Mouse (Mus musculus) stomach, adult 2 months (tissue): ENCODE measurements around the gene Clec4n. TPM values are rescaled to one million over a fixed set of nuclear protein-coding genes. Genes with fewer than 3 reads are reported as not detected.

Source experiments
- polyA plus RNA-seq: library from polyadenylated mRNA; depleted of rRNA; stranded (reverse); fragments of >200 nt; gene quantifications from 2 replicates; pipeline ENCODE4 v1.2.3, GENCODE M21; 2012; rRNA removed

The Clec4n gene
- 0.14 and 0.30 TPM in 2 replicates for polyA plus RNA-seq

DNA sequence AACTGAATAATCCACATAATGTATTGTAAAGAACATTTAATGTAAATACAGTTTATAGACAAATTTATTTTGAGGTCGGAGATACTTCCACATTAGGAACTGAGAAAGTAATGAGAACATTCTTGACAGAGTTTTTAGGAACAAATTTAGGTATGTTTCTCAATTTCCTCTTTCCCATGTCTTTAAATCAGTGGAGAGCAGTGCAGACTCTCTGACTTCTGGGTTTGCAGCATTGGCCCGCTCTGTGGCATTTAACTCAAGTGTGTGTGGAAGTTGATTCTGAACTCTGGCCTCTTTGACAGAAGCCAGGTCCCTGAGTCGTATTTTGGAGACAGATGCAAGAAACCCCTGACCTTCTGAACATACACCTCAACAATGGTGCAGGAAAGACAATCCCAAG is at the start of gene Clec4n:
TSS of gene Clec4n (plus strand) at position 200 of the 400 bp plus-strand sequence.

DNA sequence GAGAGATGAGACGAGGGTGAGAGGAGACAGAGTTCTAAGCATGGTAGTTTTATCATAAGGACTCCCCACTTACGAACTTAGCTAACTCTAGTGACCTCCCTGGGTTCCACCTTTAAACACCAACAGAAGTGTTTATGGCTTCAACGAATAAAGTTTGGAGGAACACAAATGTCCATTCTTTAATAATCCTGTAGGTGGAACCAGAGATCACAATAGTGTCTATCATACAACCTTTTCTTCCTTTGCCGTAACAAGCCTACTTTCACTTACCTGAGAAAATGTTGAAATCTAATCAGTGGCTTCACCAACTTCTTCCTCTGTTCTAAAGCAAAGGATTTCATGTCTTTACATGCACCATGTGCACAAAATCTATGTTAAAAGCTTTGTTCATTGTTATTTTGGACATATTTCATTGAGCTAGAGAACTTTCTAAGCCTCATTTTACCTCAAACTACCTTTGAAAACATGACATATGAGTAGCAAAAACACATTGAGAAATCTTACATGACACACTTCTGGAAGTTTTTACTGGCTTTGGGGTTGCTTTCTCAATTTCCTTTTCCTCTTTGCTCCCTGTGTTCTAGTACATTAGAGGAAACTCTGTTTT is 32.0 kb downstream of the Clec4n start, which contains the start of gene Clec4d:
TSS of gene Clec4d (plus strand) at position 557 of the 607 bp plus-strand sequence.

DNA sequence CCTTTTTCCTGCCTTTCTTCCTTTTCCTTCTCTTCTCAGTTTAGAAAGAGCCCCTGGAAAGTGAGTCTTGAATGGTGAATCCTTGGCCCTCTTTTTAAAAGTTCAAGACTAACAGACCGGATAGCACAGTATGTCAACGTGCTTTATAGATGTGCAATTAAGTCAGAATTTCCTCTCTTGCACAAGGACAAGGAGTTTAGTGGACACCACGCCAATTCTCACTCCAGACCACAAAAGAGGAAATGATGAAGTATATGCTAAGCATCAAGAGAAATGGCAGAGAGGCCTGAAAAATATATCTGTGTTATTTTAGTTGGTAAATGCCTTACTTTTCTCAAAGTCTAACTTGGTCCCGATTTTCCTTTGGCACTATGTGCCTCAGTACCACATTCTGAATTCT is 60.1 kb downstream of the Clec4n start, which contains the start of gene Clec4e:
TSS of gene Clec4e (minus strand) at position 118 of the 400 bp plus-strand sequence.

Other genes starting within 250 kb of the Clec4n start
- not detected in 2 replicates for gene Clec4a4, start 239.5 kb upstream of the Clec4n start, polyA plus RNA-seq
- gene Clec4b1, start 179.9 kb upstream of the Clec4n start, polyA plus RNA-seq = 0.09 and 0.14 TPM in 2 replicates
- gene Clec4a2, start 123.4 kb upstream of the Clec4n start, polyA plus RNA-seq = 0.08 and 0.19 TPM in 2 replicates
- gene Clec4b2, start 57.0 kb upstream of the Clec4n start, polyA plus RNA-seq = not detected in 2 replicates
- 0.09 TPM in 1 of 2 replicates, not detected in the other for gene Clec4d, start 32.3 kb downstream of the Clec4n start, polyA plus RNA-seq
- gene Clec4e, start 60.0 kb downstream of the Clec4n start, polyA plus RNA-seq = not detected in 2 replicates
- gene Vmn2r19, start 78.5 kb downstream of the Clec4n start, polyA plus RNA-seq = not detected in 2 replicates
- gene Vmn2r20, start 188.3 kb downstream of the Clec4n start, polyA plus RNA-seq = not detected in 2 replicates